Mouse (Mus musculus) hindbrain, postnatal 0 days (tissue): Measurements from ENCODE around the gene Impg1. TPM values are rescaled to one million over a fixed set of nuclear protein-coding genes. Genes with fewer than 3 reads are reported as not detected.

Experiments
- ATAC-seq: fragments of 200-750 bp; cut with Nextera tagmentation; 2 replicates; pipeline ENCODE4 v1.8.0; 2017; ENCODE audit warnings: mild to moderate bottlenecking, moderate TSS enrichment, moderate library complexity
- DNase-seq: peaks from one replicate; pipeline ENCODE4 v3.0.0-alpha.2; 2015; ENCODE audit warnings: low spot score
- H3K27ac ChIP-seq: fragments of 300-500 bp; sonication (generic); 2 replicates; pipeline ENCODE4 v1.5.1; 2014; ENCODE audit warnings: mild to moderate bottlenecking
- H3K27me3 ChIP-seq: fragments of 300-500 bp; sonication (generic); 2 replicates; pipeline ENCODE4 v1.6.1; 2014; ENCODE audit warnings: low read length, mixed read lengths; ENCODE audit not compliant: insufficient read depth
- H3K36me3 ChIP-seq: fragments of 300-500 bp; sonication (generic); 2 replicates; pipeline ENCODE4 v1.6.1; 2014; ENCODE audit warnings: low read length, mixed read lengths; ENCODE audit not compliant: insufficient read depth
- H3K4me1 ChIP-seq: fragments of 300-500 bp; sonication (generic); 2 replicates; pipeline ENCODE4 v1.6.1; 2014; ENCODE audit warnings: antibody characterized with exemption, low read length, mixed read lengths; ENCODE audit not compliant: insufficient read depth
- H3K4me2 ChIP-seq: fragments of 300-500 bp; sonication (generic); 2 replicates; pipeline ENCODE4 v1.6.1; 2014; ENCODE audit warnings: low read depth, mild to moderate bottlenecking, low read length, moderate library complexity, mixed read lengths
- H3K4me3 ChIP-seq: fragments of 300-500 bp; sonication (generic); 2 replicates; pipeline ENCODE4 v1.5.1; 2014; ENCODE audit warnings: low read length
- H3K9ac ChIP-seq: fragments of 300-500 bp; sonication (generic); replicated peaks from 2 replicates; pipeline ENCODE4 v1.6.1; 2014; ENCODE audit warnings: mild to moderate bottlenecking, low read length, moderate library complexity, mixed read lengths
- H3K9me3 ChIP-seq: fragments of 300-500 bp; sonication (generic); 2 replicates; pipeline ENCODE4 v1.6.1; 2016; ENCODE audit warnings: low read length, mixed read lengths
- CTCF ChIP-seq: IDR thresholded peaks from 2 replicates; pipeline ENCODE4 v1.5.1; 2016; ENCODE audit warnings: antibody characterized with exemption, control low read depth, low read depth
- WGBS: fragments of 180-500 bp; shearing (Covaris S2); extraction: QIAGEN DNeasy Blood & Tissue Kit; methylation state at CpG from one replicate; pipeline ENCODE4 v1.1.7; 2014; 5-methylcytosine and 5-hydroxymethylcytosine counted together
- polyA plus RNA-seq: library from polyadenylated mRNA; unstranded; fragments of >200 nt; fragmentation: Nextera tagmentation; extraction: Ambion mirVana; gene quantifications from 2 replicates; pipeline ENCODE4 v1.2.1, GENCODE M21; 2015
- total RNA-seq: library from RNA; depleted of rRNA; stranded (reverse); fragments of >200 nt; gene quantifications from 2 replicates; pipeline ENCODE4 v1.2.3, GENCODE M21; 2014; rRNA removed

Impg1 gene
- total RNA-seq (0.26 TPM in 1 of 2 replicates, not detected in the other), polyA plus RNA-seq (not detected in 2 replicates)

DNA sequence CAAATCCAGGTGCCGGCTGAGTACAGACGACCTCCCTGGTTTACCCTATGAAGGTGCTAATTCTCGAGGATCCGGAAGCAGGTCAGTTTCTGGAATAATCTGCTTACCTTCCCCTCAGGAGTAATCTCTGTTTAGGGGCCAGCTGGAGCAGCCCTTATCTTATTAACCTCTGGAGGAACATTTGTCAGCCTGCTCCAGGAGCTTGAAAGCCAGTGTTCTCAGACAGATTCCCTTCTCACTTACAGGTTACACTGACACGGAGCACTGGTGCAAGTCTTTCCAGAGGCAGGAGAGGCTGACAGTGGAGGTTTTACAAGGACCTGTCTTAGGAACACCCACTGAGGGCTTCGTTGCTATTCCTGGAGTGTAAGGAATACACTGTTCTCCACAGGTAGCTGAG, at the start of gene Impg1:
Impg1 (minus strand) TSS at position 101 of the 400 bp plus-strand sequence.
- ATAC-seq, result no peak
- no peak for TF ChIP-seq CTCF

DNA sequence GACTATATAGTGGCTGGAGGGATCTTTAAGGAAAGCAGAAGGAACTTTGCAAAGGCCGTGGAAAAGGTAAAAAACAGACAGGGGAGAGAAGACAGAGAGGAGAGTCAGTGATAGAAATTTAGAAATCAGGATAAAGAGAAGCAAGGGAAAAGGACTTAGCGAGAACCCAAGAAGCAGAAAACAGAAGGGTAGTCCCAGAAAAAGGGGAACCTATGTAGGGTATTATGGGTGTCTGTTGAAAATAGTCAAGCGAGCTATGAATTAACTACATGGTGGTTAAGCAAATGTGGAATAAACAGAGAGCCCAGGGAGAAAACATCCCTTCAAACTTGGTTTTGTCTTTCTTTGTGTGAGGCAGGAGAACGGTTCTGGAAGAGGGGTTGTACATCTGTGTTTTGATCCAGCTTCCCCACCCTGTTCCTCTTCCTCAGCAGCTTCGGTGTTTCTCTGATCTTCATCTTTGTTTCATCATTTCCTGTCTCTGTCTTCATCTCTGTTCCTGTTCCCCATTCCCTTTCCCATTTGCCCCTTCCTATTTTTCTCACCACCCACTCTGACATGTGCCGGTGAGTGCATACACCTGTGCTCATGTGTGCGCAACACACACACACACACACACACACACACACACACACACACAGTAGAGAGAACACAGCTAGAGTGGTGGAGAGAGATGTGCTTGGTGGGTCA, 44.3 kb upstream of the Impg1 start:
- 88% methylated on average over 7 of the region's 7 CpGs for WGBS
- Histone ChIP-seq H3K4me1 (no peaks in the 10 kb centered on the region), H3K27me3 (no peaks in the 10 kb centered on the region), H3K9me3 (no peaks in the 10 kb centered on the region), H3K36me3 (no peaks in the 10 kb centered on the region), H3K9ac (no peak overlapping the region), H3K4me3 (no peak overlapping the region), H3K4me2 (no peak overlapping the region), H3K27ac (no peak overlapping the region)
- no peak for ATAC-seq
- DNase-seq, result no peak
- TF ChIP-seq CTCF, result no peak

More for the DNA sequence above, at the start of gene Impg1:
- DNase-seq, result no peak
- Histone ChIP-seq H3K4me3 (no peak within 1 kb of the TSS), H3K4me2 (no peak within 1 kb of the TSS), H3K27me3 (no peaks in the 10 kb centered on the region), H3K36me3 (no peaks in the 10 kb centered on the region), H3K9me3 (no peaks in the 10 kb centered on the region), H3K4me1 (no peaks in the 10 kb centered on the region), H3K27ac (no peak within 1 kb of the TSS), H3K9ac (no peak within 1 kb of the TSS)
- WGBS, result 48% methylated on average over 6 of the region's 6 CpGs

DNA sequence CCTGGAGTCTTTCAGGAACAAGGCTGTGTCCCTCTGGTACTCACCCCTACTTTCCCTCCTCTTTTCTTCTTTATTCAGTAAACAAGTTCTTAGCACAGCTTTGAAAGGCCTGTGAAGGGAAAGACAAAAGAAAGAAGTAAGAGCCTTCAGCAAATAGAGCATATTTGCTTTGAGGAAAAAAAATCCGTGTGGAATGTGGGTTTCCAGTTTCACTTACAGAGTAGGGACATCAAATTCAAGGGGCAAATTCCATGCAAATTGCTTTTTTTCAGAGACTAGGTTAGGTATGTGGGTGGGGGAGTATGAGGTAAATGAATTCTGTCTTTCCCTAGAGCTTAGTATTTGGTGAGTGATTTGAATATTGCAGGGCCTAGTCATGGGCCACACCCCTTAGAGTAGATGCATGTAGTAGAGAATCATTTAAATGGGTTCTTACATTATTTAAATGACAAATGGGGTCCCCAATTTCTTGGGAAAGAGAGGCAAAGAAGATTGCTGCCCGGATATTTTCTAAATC, 39.3 kb upstream of the Impg1 start:
- no peaks in the 10 kb centered on the region for H3K36me3 ChIP-seq
- H3K27ac ChIP-seq, result no peak overlapping the region
- H3K9me3 ChIP-seq, result no peaks in the 10 kb centered on the region
- no peak for TF ChIP-seq CTCF
- H3K9ac ChIP-seq, result no peak overlapping the region
- DNase-seq, result no peak
- H3K27me3 ChIP-seq, result no peaks in the 10 kb centered on the region
- 49% methylated on average over 2 of the region's 2 CpGs for WGBS
- H3K4me2 ChIP-seq, result no peak overlapping the region
- no peak for ATAC-seq
- no peak overlapping the region for H3K4me3 ChIP-seq
- H3K4me1 ChIP-seq, result no peaks in the 10 kb centered on the region

DNA sequence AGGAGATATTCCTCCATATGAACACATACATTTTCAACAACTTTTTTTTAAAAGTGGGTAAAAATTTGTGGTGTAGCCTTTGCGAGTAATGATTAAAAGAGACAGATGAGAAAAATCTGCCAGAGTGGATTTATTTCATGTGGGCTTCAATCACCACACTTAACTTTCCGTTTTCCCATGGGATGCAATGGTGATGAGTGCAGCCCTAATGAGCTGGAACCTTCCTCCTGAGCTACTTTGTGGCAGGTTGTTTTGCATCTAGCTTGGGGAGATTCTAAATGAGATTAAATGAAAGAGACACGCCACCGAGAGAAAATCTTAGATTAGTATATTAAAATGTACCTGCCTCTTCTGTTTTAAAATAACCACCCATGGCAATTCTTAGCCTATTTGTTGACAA, 26.3 kb upstream of the Impg1 start:
- H3K4me3 ChIP-seq, result no peak overlapping the region
- no peak for ATAC-seq
- DNase-seq, result peak; percentile 24
- 68% methylated on average over 4 of the region's 4 CpGs for WGBS
- no peak overlapping the region for H3K9ac ChIP-seq
- no peaks in the 10 kb centered on the region for H3K36me3 ChIP-seq
- no peak for TF ChIP-seq CTCF
- H3K4me2 ChIP-seq, result no peak overlapping the region
- H3K9me3 ChIP-seq, result no peaks in the 10 kb centered on the region
- H3K27me3 ChIP-seq, result no peaks in the 10 kb centered on the region
- H3K4me1 ChIP-seq, result no peaks in the 10 kb centered on the region
- no peak overlapping the region for H3K27ac ChIP-seq

DNA sequence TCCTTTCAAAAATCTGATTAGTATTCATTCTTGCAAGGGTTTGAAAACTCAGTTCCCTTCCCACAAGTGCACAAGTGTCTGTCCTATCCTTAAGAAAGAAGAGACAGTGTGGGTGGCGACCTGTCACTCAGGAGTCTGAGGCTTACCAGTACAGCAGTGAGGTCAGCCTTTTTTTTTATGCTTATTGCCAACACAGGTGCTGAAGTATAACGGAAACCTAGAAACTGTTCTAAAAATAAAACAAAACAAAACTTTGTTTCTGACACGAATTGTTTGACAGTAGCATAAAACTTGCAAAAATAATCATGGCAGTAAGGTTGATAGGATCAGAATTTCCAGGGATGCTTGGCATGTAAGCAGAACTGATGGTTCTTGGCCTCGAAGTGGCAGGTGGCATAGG, 4.9 kb downstream of the Impg1 start:
- Histone ChIP-seq H3K27me3 (no peaks in the 10 kb centered on the region), H3K4me3 (no peak overlapping the region), H3K9me3 (no peaks in the 10 kb centered on the region), H3K4me1 (no peaks in the 10 kb centered on the region), H3K9ac (no peak overlapping the region), H3K36me3 (no peaks in the 10 kb centered on the region), H3K27ac (no peak overlapping the region), H3K4me2 (no peak overlapping the region)
- ATAC-seq, result no peak
- 76% methylated on average over 4 of the region's 4 CpGs for WGBS
- TF ChIP-seq CTCF, result no peak
- no peak for DNase-seq

DNA sequence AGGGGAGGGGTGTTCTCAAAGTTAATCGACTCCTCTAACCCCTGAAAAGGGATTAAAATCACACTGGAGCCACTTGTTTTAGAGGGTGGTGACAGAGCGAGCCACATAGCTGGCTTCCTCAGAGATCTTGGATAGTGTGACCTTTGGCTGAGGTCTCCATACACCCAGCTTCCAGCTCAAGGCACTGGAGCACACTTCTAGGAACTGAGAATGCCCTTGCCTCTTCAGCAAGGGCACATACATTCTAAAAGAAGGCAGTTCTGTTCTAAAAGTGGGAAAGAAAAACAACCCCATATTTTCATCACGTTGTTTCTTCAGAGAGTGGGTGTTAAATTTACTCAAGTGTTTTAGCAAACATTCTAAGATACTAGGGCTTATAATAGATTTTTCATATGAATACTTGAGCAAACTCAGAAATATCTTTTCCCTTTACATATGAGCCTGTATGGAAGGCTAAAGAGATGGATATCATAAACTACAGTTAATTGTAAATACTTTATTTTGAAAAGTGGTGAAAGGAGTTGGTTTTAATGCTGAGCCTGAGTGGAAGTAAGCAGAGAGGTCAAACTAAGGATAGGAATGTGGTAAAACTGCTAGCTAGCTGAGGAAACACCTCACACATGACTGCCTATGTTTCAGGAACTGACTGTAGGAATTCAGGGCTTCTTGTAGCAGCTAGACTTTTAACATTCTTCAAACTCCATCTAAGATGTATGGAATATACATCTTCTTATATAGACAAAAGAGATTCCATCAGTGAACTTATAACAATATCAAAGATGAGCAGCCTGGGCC, 14.6 kb downstream of the Impg1 start:
- no peaks in the 10 kb centered on the region for H3K9me3 ChIP-seq
- ATAC-seq, result no peak
- 66% methylated on average over 3 of the region's 3 CpGs for WGBS
- no peak for DNase-seq
- H3K27me3 ChIP-seq, result no peaks in the 10 kb centered on the region
- no peak for TF ChIP-seq CTCF
- H3K9ac ChIP-seq, result no peak overlapping the region
- H3K27ac ChIP-seq, result no peak overlapping the region
- H3K36me3 ChIP-seq, result no peaks in the 10 kb centered on the region
- no peak overlapping the region for H3K4me2 ChIP-seq
- H3K4me3 ChIP-seq, result no peak overlapping the region
- no peaks in the 10 kb centered on the region for H3K4me1 ChIP-seq
